Mouse (Mus musculus) heart, postnatal 0 days (tissue): ENCODE data around the gene Slc9b2.

ENCODE experiments used
- CTCF ChIP-seq: IDR thresholded peaks from 2 replicates; pipeline ENCODE4 v1.5.1; 2016; ENCODE audit warnings: antibody characterized with exemption, control low read depth, low read depth
- EP300 ChIP-seq: IDR thresholded peaks from 2 replicates; pipeline ENCODE4 v1.6.1; 2016; ENCODE audit warnings: antibody characterized with exemption, low read depth

DNA sequence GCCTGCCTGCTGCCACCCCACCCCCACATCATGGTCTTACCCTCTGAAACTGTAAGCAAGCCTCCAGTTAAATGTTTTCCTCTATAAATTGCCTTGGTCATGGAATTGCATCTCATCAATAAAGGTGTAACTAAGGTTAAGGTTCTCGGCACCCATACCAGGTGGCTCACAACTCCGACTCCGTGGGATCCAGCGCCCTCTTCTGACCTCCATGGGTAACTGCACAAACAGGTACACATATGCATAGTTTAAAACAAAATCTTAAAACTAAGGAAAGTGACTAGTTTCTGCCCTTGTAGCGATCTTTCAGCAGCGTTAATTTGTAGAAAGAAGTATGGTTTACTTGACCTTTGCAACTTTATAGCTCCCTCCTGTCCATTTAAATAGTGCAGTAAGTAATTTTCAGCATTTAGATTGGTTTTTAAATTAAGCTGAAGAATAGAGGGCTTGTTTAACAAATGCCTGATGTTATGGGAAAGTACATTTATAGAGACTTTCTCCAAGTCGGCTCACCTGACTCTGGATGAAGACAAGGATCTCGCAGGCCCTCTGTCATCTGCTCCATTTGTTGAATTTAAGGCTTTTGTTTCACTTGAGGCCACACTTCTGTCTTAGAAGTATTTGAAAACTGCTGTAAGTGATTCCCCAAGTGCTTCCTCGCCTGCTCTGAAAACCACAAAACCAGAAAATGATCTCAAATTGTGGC lies 8.4 kb downstream of the Slc9b2 start:
- no peak for TF ChIP-seq CTCF
- no peak for TF ChIP-seq EP300
